Mouse (Mus musculus) hindbrain, embryonic 10.5 days (tissue): ENCODE measurements at regions not wholly inside any gene's neighbourhood (a gene's known extent, or its start where the extent isn't known, plus 50 kb on each side); places are given as distances from the start of the nearest gene placed in this dataset.

ENCODE experiments used
- DNase-seq: peaks from one replicate; pipeline ENCODE4 v3.0.0-alpha.2; 2017; ENCODE audit warnings: low spot score
- H3K27ac ChIP-seq: fragments of 300-500 bp; sonication (generic); 2 replicates; pipeline ENCODE4 v1.5.1; 2016; ENCODE audit warnings: mild to moderate bottlenecking, moderate library complexity
- H3K27me3 ChIP-seq: fragments of 300-500 bp; sonication (generic); 2 replicates; pipeline ENCODE4 v1.6.1; 2016; ENCODE audit warnings: mild to moderate bottlenecking; ENCODE audit not compliant: poor library complexity, insufficient read depth, severe bottlenecking
- H3K36me3 ChIP-seq: fragments of 300-500 bp; sonication (generic); 2 replicates; pipeline ENCODE4 v1.6.1; 2016; ENCODE audit warnings: mild to moderate bottlenecking, moderate library complexity
- H3K4me1 ChIP-seq: fragments of 300-500 bp; sonication (generic); replicated peaks from 2 replicates; pipeline ENCODE4 v1.6.1; 2016; ENCODE audit warnings: mild to moderate bottlenecking
- H3K4me3 ChIP-seq: fragments of 300-500 bp; sonication (generic); 2 replicates; pipeline ENCODE4 v1.5.1; 2016; ENCODE audit warnings: mild to moderate bottlenecking, moderate library complexity
- H3K9me3 ChIP-seq: fragments of 300-500 bp; sonication (generic); 2 replicates; pipeline ENCODE4 v1.6.1; 2016; ENCODE audit warnings: mild to moderate bottlenecking, moderate library complexity
- WGBS: fragments of 180-500 bp; shearing (Covaris S2); methylation state at CpG from one replicate; pipeline ENCODE4 v1.1.7; 2016; 5-methylcytosine and 5-hydroxymethylcytosine counted together

- Histone ChIP-seq H3K9me3 (no peaks in the 10 kb centered on the region), H3K27me3 (no peaks in the 10 kb centered on the region), H3K36me3 (no peaks in the 10 kb centered on the region), H3K4me3 (no peak overlapping the region), H3K27ac (no peak overlapping the region; the same call in 1 of the 2 replicates), H3K4me1 (peaks cover 20% of the 10 kb centered on the region)
- no peak for DNase-seq
- 66% methylated on average over 5 of the region's 5 CpGs for WGBS
Measured at GRCm38 (mm10) chr1:60646828-60647227, 69.8 kb upstream of the Cd28 start.

DNA sequence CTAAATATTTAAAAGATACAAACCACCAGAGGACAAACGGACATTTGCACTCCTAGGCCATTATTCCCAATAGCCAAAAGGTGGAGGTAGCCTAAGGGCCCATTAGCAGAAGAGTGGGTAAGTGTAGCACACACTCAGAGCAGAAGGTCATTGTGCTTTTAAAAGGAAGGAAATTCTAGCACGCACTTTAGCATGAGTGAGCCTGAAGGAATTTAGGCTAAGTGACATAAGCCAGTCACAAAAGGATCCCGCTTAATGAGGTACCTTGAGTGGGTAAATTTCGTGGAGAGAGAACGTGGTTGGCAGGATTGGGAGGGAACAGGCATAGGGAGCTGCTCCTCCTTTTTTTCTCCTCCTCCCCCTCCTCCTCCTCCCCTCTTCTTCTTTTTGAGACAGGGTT is 70.4 kb upstream of the Cd28 start:
- H3K4me1 ChIP-seq: peaks cover 20% of the 10 kb centered on the region
- H3K9me3 ChIP-seq: no peaks in the 10 kb centered on the region
- H3K36me3 ChIP-seq: no peaks in the 10 kb centered on the region
- no peaks in the 10 kb centered on the region for H3K27me3 ChIP-seq
- 78% methylated on average over 5 of the region's 5 CpGs for WGBS
- 0 out of 2 replicates have a peak overlapping the region, but pooled peaks have one; percentile 70 for H3K27ac ChIP-seq
- no peak overlapping the region for H3K4me3 ChIP-seq
- no peak for DNase-seq

- Histone ChIP-seq H3K27me3 (no peaks in the 10 kb centered on the region), H3K4me3 (no peak overlapping the region), H3K27ac (no peak overlapping the region), H3K36me3 (no peaks in the 10 kb centered on the region), H3K9me3 (no peaks in the 10 kb centered on the region), H3K4me1 (peaks cover 20% of the 10 kb centered on the region)
- 47% methylated on average over 1 of the region's 1 CpGs for WGBS
- DNase-seq: no peak
Measured at GRCm38 (mm10) chr1:60645176-60645575, 71.4 kb upstream of the Cd28 start.

DNA sequence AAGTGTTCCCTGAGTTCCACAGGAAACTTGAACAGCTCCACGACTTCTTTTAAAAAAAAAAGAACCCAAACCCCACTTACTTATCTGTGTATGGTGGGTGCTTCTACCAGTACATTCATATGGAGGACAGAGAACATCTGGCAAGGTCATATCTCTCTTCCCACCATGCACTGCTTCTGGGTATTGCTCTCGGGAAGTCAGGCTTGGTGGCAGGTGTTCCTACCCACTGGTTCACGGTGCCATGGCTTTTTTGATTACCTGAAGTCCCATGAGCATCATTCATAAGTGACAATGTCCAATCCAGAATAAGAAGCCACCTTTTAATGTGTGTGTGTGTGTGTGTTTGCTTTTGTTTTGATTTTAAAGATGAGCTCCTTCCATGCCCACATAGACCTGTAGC is 73.8 kb upstream of the Cd28 start:
- Histone ChIP-seq H3K9me3 (no peaks in the 10 kb centered on the region), H3K27ac (no peak overlapping the region), H3K4me3 (no peak overlapping the region), H3K27me3 (no peaks in the 10 kb centered on the region), H3K36me3 (no peaks in the 10 kb centered on the region), H3K4me1 (peaks cover 20% of the 10 kb centered on the region)
- no peak for DNase-seq
- whole genome bisulfite sequencing: 74% methylated on average over 3 of the region's 3 CpGs

DNA sequence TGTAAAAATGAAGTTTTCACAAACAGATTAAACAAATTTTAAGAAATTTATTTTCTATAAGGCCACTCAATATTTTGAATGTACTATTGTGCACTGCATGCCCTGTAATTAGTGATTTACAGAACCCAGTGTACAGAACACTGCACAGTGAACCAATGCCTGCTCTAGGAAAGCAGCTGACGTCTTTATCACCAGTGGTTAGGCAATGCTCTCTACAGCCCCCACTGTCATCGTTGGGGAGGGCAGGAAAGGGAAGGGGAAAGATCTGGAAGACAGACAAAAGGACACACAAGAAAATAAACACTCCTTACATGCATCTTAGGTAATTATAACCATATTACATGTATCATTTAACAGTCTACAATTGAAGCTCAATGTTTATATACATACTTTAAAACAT is 74.4 kb upstream of the Cd28 start:
- H3K27me3 ChIP-seq: no peaks in the 10 kb centered on the region
- 65% methylated on average over 2 of the region's 2 CpGs for WGBS
- no peaks in the 10 kb centered on the region for H3K36me3 ChIP-seq

DNA sequence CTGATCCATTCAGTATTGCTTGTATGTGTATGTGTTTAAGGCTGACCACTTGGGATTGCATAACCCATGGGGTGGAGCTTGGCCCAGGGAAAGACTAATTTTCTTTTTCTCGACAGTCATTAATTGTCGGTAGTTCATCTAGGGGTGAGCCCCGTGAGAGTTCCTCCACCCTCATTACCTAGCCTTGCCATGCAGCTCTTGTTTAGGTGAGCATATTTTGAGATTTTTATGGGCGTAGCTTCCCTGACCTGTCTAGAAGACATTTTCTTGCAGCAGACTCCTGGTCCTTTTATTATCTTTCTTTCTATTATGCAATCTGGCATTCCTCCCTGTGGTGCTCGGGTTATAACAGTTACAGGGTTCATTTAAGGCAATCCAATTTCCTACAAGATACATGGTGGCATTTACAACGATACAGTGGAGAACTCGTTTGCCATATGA is 74.4 kb upstream of the Raph1 start:
- H3K4me1 ChIP-seq: peaks cover 17% of the 10 kb centered on the region
- no peaks in the 10 kb centered on the region for H3K9me3 ChIP-seq
- no peak overlapping the region for H3K4me3 ChIP-seq
- H3K36me3 ChIP-seq: no peaks in the 10 kb centered on the region
- no peak overlapping the region for H3K27ac ChIP-seq
- H3K27me3 ChIP-seq: no peaks in the 10 kb centered on the region
- DNase-seq: no peak
- 77% methylated on average over 7 of the region's 7 CpGs for WGBS

More for the DNA sequence above, 74.4 kb upstream of the Cd28 start:
- no peaks in the 10 kb centered on the region for H3K9me3 ChIP-seq
- H3K4me1 ChIP-seq: peaks cover 20% of the 10 kb centered on the region
- H3K4me3 ChIP-seq: no peak overlapping the region
- DNase-seq: no peak
- no peak overlapping the region for H3K27ac ChIP-seq

GRCm38 (mm10) chr1:60639536-60639935 is 72.6 kb upstream of the Raph1 start:
- H3K4me1 ChIP-seq: no peaks in the 10 kb centered on the region
- H3K9me3 ChIP-seq: no peaks in the 10 kb centered on the region
- H3K36me3 ChIP-seq: no peaks in the 10 kb centered on the region
- H3K27me3 ChIP-seq: no peaks in the 10 kb centered on the region
- WGBS: 94% methylated on average over 2 of the region's 2 CpGs
- no peak for DNase-seq
- H3K4me3 ChIP-seq: no peak overlapping the region
- no peak overlapping the region for H3K27ac ChIP-seq

- no peaks in the 10 kb centered on the region for H3K9me3 ChIP-seq
- no peak for DNase-seq
- H3K27me3 ChIP-seq: no peaks in the 10 kb centered on the region
- no peaks in the 10 kb centered on the region for H3K4me1 ChIP-seq
- H3K36me3 ChIP-seq: no peaks in the 10 kb centered on the region
- WGBS: 74% methylated on average over 2 of the region's 2 CpGs
- H3K27ac ChIP-seq: no peak overlapping the region
- no peak overlapping the region for H3K4me3 ChIP-seq
Measured at GRCm38 (mm10) chr1:60639059-60639458, 72.2 kb upstream of the Raph1 start.

DNA sequence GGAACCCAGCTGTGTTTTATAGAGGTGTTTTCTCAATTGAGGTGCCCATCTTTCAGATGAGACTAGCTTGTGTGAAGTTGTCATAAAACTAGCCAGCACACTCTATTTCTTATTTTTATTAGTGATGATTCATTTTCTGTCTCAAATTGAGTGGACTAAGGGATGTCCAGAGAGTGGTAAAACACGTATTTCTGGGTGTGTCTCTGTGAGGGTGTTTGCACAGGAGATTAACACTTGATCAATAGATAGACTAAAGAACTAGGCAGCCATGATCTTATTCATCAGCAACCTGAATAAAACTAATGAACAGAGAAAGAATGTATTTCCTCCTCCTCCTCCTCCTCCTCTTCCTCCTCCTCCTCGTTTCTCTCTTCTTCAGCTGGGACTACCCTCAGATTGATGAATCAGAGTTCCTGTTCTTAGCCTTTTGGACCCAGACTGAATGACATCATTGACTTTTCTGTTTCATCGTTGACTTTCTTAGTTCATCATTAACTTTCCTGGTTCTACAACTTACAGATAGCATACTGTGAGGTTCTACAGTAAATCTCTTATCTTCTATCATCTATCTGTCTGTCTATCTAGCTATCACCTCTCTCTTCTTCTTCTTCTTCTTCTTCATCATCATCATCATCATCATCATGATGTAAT is 70.0 kb upstream of the Raph1 start:
- Histone ChIP-seq H3K4me3 (no peak overlapping the region), H3K36me3 (no peaks in the 10 kb centered on the region), H3K9me3 (no peaks in the 10 kb centered on the region), H3K27me3 (no peaks in the 10 kb centered on the region), H3K27ac (no peak overlapping the region), H3K4me1 (no peaks in the 10 kb centered on the region)
- 83% methylated on average over 3 of the region's 3 CpGs for WGBS
- no peak for DNase-seq

GRCm38 (mm10) chr1:60627786-60628453 is 61.0 kb upstream of the Raph1 start:
- Histone ChIP-seq H3K27ac (peak overlapping the region; percentile 74), H3K4me3 (no peak overlapping the region), H3K36me3 (no peaks in the 10 kb centered on the region), H3K9me3 (no peaks in the 10 kb centered on the region), H3K4me1 (peaks cover 26% of the 10 kb centered on the region), H3K27me3 (no peaks in the 10 kb centered on the region)
- 42% methylated on average over 9 of the region's 9 CpGs for WGBS
- DNase-seq: no peak

DNA sequence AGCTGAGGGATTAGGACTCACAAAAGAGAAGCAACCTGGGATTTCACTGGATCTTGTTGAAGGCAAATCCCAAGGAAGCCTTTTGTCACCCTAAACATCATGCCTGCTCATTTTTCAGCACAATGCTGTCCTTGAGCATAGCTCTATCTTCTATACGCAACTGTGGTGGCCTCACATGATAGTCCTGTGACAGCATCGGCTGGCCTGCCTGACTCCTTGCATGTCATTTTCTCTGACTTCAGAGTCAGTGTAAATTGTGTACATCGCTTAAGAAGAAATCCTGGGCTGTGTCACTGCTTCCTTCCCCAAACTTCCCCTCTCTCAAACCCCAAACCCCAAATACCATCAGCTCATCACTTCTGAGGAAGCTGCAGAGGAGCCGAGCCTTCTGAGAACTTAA is 60.5 kb upstream of the Raph1 start:
- H3K27ac ChIP-seq: peak overlapping the region; percentile 74
- H3K36me3 ChIP-seq: no peaks in the 10 kb centered on the region
- H3K4me1 ChIP-seq: peaks cover 26% of the 10 kb centered on the region
- no peak overlapping the region for H3K4me3 ChIP-seq
- no peak for DNase-seq
- no peaks in the 10 kb centered on the region for H3K27me3 ChIP-seq
- WGBS: 43% methylated on average over 4 of the region's 4 CpGs
- no peaks in the 10 kb centered on the region for H3K9me3 ChIP-seq

GRCm38 (mm10) chr1:60625698-60626486 is 59.0 kb upstream of the Raph1 start:
- WGBS: 80% methylated on average over 17 of the region's 17 CpGs
- no peaks in the 10 kb centered on the region for H3K36me3 ChIP-seq
- H3K4me3 ChIP-seq: no peak overlapping the region
- H3K27me3 ChIP-seq: no peaks in the 10 kb centered on the region
- peak; percentile 20 for DNase-seq
- peaks cover 26% of the 10 kb centered on the region for H3K4me1 ChIP-seq
- no peaks in the 10 kb centered on the region for H3K9me3 ChIP-seq
- H3K27ac ChIP-seq: peak overlapping the region; percentile 74

- H3K4me3 ChIP-seq: no peak overlapping the region
- no peak overlapping the region; the same call in 1 of the 2 replicates for H3K27ac ChIP-seq
- no peaks in the 10 kb centered on the region for H3K27me3 ChIP-seq
- H3K36me3 ChIP-seq: no peaks in the 10 kb centered on the region
- no peak for DNase-seq
- no peaks in the 10 kb centered on the region for H3K9me3 ChIP-seq
- 86% methylated on average over 4 of the region's 4 CpGs for WGBS
- peaks cover 26% of the 10 kb centered on the region for H3K4me1 ChIP-seq
Measured at GRCm38 (mm10) chr1:60624231-60624630, 57.3 kb upstream of the Raph1 start.
